Mouse (Mus musculus) G1E (cell line): ENCODE results near the gene Usp24. TPM values are rescaled to one million over a fixed set of nuclear protein-coding genes. Genes with fewer than 3 reads are reported as not detected.
A peak's percentile ranks its signal among the peaks of the same experiment; 100 is the strongest.
"Not testable (repeated sequence)": the region's sequence is repeated elsewhere in the genome, so short reads cannot be mapped to it uniquely, and the experiment has no call there.

Experiments used
- ATAC-seq: 2 replicates; pipeline ENCODE4 v1.8.0; 2016; ENCODE audit warnings: mild to moderate bottlenecking; ENCODE audit not compliant: insufficient number of reproducible peaks, poor library complexity, low FRiP score, severe bottlenecking; ENCODE audit errors: extremely low read depth
- DNase-seq: peaks from one replicate; pipeline ENCODE4 v3.0.0; 2012; ENCODE audit warnings: low spot score
- H3K27me3 ChIP-seq: 2 replicates; pipeline ENCODE4 v1.6.1; 2012; ENCODE audit warnings: mild to moderate bottlenecking, low read length, inconsistent platforms; ENCODE audit not compliant: insufficient read depth
- H3K36me3 ChIP-seq: replicated peaks from 2 replicates; pipeline ENCODE3; 2012; ENCODE audit warnings: mild to moderate bottlenecking, inconsistent platforms
- H3K4me1 ChIP-seq: 2 replicates; pipeline ENCODE4 v1.6.1; 2012; ENCODE audit warnings: low read depth, low read length, inconsistent platforms, mixed read lengths; ENCODE audit not compliant: insufficient read depth
- H3K4me3 ChIP-seq: 2 replicates; pipeline ENCODE4 v1.5.1; 2012; ENCODE audit warnings: low read depth, mild to moderate bottlenecking, inconsistent platforms, low read length, moderate library complexity, mixed read lengths
- H3K9me3 ChIP-seq: replicated peaks from 2 replicates; pipeline ENCODE4 v1.6.1; 2012; ENCODE audit warnings: inconsistent platforms
- CTCF ChIP-seq: IDR thresholded peaks from 2 replicates; pipeline ENCODE4 v1.5.1; 2012; ENCODE audit warnings: low read depth, low read length, inconsistent platforms, mixed read lengths
- GATA1 ChIP-seq: IDR thresholded peaks from 2 replicates; pipeline ENCODE4 v1.6.1; 2012; ENCODE audit warnings: borderline replicate concordance, low read length, inconsistent platforms, mixed read lengths
- GATA2 ChIP-seq: IDR thresholded peaks from 2 replicates; pipeline ENCODE4 v1.6.1; 2012; ENCODE audit warnings: low read depth, low read length, inconsistent platforms, borderline replicate concordance
- POLR2AphosphoS5 ChIP-seq: IDR thresholded peaks from 2 replicates; pipeline ENCODE4 v1.6.1; 2012; ENCODE audit warnings: low read depth, low read length, inconsistent platforms; ENCODE audit not compliant: insufficient replicate concordance
- TAL1 ChIP-seq: conservative IDR thresholded peaks from 2 replicates; pipeline ENCODE4 v1.6.1; 2012; ENCODE audit warnings: low read depth, low read length, inconsistent platforms, mixed read lengths
- polyA plus RNA-seq: library from polyadenylated mRNA; stranded (reverse); fragments of >175 nt; gene quantifications from 2 replicates; pipeline ENCODE4 v1.2.3, GENCODE M21; 2012
- total RNA-seq, 2 experiments: library from RNA; stranded (forward) in 1 of 2; stranded (reverse) in 1 of 2; fragments of 200-1000 nt in 1 of 2; fragments of >200 nt in 1 of 2; fragmentation: Nextera tagmentation in 1 of 2; gene quantifications; 2 replicates each; pipeline ENCODE4 v1.2.3; 2014 to 2017

The Usp24 gene
- total and polyA plus RNA-seq, 3 experiments = 9.6 to 63.7 (median 49.7) TPM

GRCm38 (mm10) chr4:106327436-106327835 is 11.4 kb downstream of the Usp24 start:
- Histone ChIP-seq H3K4me3 (no peak overlapping the region; the same call in 1 of the 2 replicates), H3K27me3 (no peaks in the 10 kb centered on the region), H3K4me1 (peaks cover 39% of the 10 kb centered on the region), H3K36me3 (peaks cover 60% of the 10 kb centered on the region), H3K9me3 (no peaks in the 10 kb centered on the region)
- DNase-seq = peak; percentile 49
- TF ChIP-seq TAL1 = peak; percentile 28; the same call in 1 of the 2 replicates
- TF ChIP-seq CTCF = no peak
- TF ChIP-seq POLR2AphosphoS5 = no peak
- no peak for TF ChIP-seq GATA1
- peak; percentile 93 for ATAC-seq

DNA sequence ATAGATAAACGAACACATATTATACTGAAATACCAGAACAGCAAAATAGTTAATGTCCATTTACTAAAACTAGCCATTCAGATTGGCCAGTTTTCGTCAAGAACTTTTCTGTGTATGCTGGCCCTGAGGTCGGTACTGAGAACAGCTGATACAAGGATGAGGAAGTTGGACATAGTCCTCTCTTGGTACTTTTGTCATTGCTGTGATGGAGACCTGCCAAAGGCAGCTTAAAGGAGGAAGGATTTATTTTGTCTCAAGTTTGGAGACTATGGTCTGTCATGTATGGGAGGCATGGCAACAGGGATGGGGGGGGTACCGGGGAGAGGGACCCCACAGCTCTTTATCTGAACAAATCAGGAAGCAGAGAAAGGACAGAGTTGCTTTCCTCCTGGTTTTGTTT is 12.7 kb downstream of the Usp24 start:
- no peak for DNase-seq
- no peak overlapping the region for H3K4me3 ChIP-seq
- TF ChIP-seq GATA2 (no peak), TAL1 (no peak), GATA1 (no peak), POLR2AphosphoS5 (no peak), CTCF (no peak)
- no peak for ATAC-seq
- H3K36me3 ChIP-seq = peaks cover 62% of the 10 kb centered on the region
- H3K9me3 ChIP-seq = no peaks in the 10 kb centered on the region
- H3K27me3 ChIP-seq = no peaks in the 10 kb centered on the region
- H3K4me1 ChIP-seq = peaks cover 36% of the 10 kb centered on the region

GRCm38 (mm10) chr4:106329171-106329570 is 13.2 kb downstream of the Usp24 start:
- DNase-seq, H3K27me3 ChIP-seq, H3K9me3 ChIP-seq, ATAC-seq, H3K4me3 ChIP-seq: not testable (repeated sequence)
- Histone ChIP-seq H3K36me3 (peaks cover 63% of the 10 kb centered on the region), H3K4me1 (peaks cover 34% of the 10 kb centered on the region)

DNA sequence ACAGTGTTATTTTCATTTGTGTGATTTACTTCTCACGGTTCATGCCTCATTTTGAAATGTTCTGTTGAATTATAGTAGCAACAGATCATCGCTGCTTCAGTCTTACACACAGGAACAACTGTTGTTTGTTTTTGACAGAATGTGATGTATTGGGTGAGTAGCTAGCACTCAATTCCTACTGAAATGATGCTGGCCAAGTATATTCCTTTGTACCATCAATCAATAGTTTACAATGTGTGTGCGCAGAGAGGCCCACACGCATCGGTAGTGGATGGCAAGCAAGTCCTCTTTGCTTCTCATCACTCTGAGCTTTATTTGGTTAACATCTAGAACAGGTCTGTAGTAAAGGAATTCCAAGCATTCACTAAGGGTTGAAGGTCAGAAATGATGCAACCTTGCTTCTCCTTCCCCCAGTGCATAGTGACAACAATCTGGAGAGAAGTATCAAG is 14.4 kb downstream of the Usp24 start:
- H3K9me3 ChIP-seq = no peaks in the 10 kb centered on the region
- peaks cover 28% of the 10 kb centered on the region for H3K4me1 ChIP-seq
- H3K36me3 ChIP-seq = peaks cover 59% of the 10 kb centered on the region
- TF ChIP-seq GATA2 (no peak), GATA1 (no peak), CTCF (no peak), TAL1 (no peak), POLR2AphosphoS5 (no peak)
- ATAC-seq (no peak), DNase-seq (no peak)
- no peaks in the 10 kb centered on the region for H3K27me3 ChIP-seq
- H3K4me3 ChIP-seq = no peak overlapping the region

GRCm38 (mm10) chr4:106333071-106333470 is 17.1 kb downstream of the Usp24 start:
- Histone ChIP-seq H3K4me3 (no peak overlapping the region), H3K9me3 (no peaks in the 10 kb centered on the region), H3K36me3 (peaks cover 46% of the 10 kb centered on the region), H3K27me3 (no peaks in the 10 kb centered on the region), H3K4me1 (peaks cover 12% of the 10 kb centered on the region)
- no peak for ATAC-seq
- DNase-seq = no peak
- TF ChIP-seq CTCF (no peak), TAL1 (no peak), GATA2 (no peak), POLR2AphosphoS5 (no peak), GATA1 (no peak)

- Histone ChIP-seq H3K36me3 (peaks cover 47% of the 10 kb centered on the region), H3K4me1 (peaks cover 12% of the 10 kb centered on the region), H3K4me3 (no peak overlapping the region), H3K27me3 (no peaks in the 10 kb centered on the region), H3K9me3 (no peaks in the 10 kb centered on the region)
- DNase-seq (no peak), ATAC-seq (no peak)
- no peak for TF ChIP-seq TAL1
- TF ChIP-seq CTCF = no peak
- TF ChIP-seq GATA2 = no peak
- TF ChIP-seq GATA1 = no peak
- no peak for TF ChIP-seq POLR2AphosphoS5
These were observed 17.6 kb downstream of the Usp24 start for GRCm38 (mm10) chr4:106333584-106333983.

DNA sequence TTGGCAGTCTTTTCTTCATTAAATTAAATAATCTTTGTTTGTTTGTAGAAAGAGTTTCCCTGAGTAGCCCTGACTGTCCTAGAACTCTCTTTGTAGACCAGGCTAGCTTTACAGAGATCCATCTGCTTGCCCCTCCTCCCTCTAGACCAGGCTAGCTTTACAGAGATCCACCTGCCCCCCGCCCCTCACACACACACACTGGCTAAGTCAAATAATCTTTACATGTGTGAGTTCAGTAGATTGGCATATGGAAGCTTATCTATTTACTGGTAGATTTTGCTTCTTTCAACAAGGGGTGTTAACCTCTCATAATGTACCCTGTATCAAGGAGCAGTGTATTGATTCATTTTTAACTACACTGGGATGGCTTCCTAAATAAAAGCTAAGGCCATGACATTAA is 19.8 kb downstream of the Usp24 start:
- H3K27me3 ChIP-seq = no peaks in the 10 kb centered on the region
- H3K4me1 ChIP-seq = peaks cover 16% of the 10 kb centered on the region
- peak; percentile 15; the same call in 1 of the 2 replicates for ATAC-seq
- no peak overlapping the region for H3K4me3 ChIP-seq
- TF ChIP-seq CTCF (no peak), GATA2 (no peak), POLR2AphosphoS5 (no peak), GATA1 (no peak), TAL1 (no peak)
- peaks cover 51% of the 10 kb centered on the region for H3K36me3 ChIP-seq
- no peak for DNase-seq
- H3K9me3 ChIP-seq = no peaks in the 10 kb centered on the region
